Mouse (Mus musculus): ENCODE measurements at regions not wholly inside any gene's neighbourhood (a gene's known extent, or its start where the extent isn't known, plus 50 kb on each side); places are given as distances from the start of the nearest gene placed in this dataset.
A peak's percentile ranks its signal among the peaks of the same experiment; 100 is the strongest.

- H3K4me2 ChIP-seq, result no peak overlapping the region
- H3K4me3 ChIP-seq (replicated peaks), result no peak overlapping the region
- no peaks in the 10 kb centered on the region for H3K4me1 ChIP-seq
- H3K36me3 ChIP-seq, result no peaks in the 10 kb centered on the region
- H3K27me3 ChIP-seq (replicated peaks), result no peaks in the 10 kb centered on the region
- H3K9me3 ChIP-seq, result no peaks in the 10 kb centered on the region
- ATAC-seq (ENCODE audit: insufficient read depth, low FRiP score, low read depth), result no peak
- no peak overlapping the region for H3K9ac ChIP-seq
- H3K27ac ChIP-seq, result no peak overlapping the region
- 90% methylated on average over 4 of the region's 4 CpGs for WGBS
Observed at GRCm38 (mm10) chr19:21214253-21214652, 57.8 kb upstream of the Zfand5 start.

GRCm38 (mm10) chr19:21193461-21193860 is 78.6 kb upstream of the Zfand5 start:
- no peak for ATAC-seq (ENCODE audit: insufficient read depth, low FRiP score, low read depth)
- WGBS, result 64% methylated on average over 10 of the region's 10 CpGs

GRCm38 (mm10) chr19:21192576-21192975 is 79.5 kb upstream of the Zfand5 start:
- Histone ChIP-seq H3K4me2 (no peak overlapping the region), H3K4me3 (replicated peaks) (no peak overlapping the region), H3K4me1 (no peaks in the 10 kb centered on the region), H3K9ac (no peak overlapping the region), H3K9me3 (no peaks in the 10 kb centered on the region), H3K27me3 (replicated peaks) (no peaks in the 10 kb centered on the region), H3K27ac (no peak overlapping the region), H3K36me3 (no peaks in the 10 kb centered on the region)
- WGBS, result 79% methylated on average over 6 of the region's 6 CpGs
- ATAC-seq (ENCODE audit: insufficient read depth, low FRiP score, low read depth), result no peak

More at GRCm38 (mm10) chr19:21193461-21193860, 78.6 kb upstream of the Zfand5 start:
- H3K4me3 ChIP-seq (replicated peaks), result no peak overlapping the region
- H3K9me3 ChIP-seq, result no peaks in the 10 kb centered on the region
- H3K4me2 ChIP-seq, result no peak overlapping the region
- H3K27me3 ChIP-seq (replicated peaks), result no peaks in the 10 kb centered on the region
- no peaks in the 10 kb centered on the region for H3K4me1 ChIP-seq
- H3K27ac ChIP-seq, result no peak overlapping the region
- no peaks in the 10 kb centered on the region for H3K36me3 ChIP-seq
- no peak overlapping the region for H3K9ac ChIP-seq

- Histone ChIP-seq H3K9ac (no peak overlapping the region), H3K36me3 (no peaks in the 10 kb centered on the region), H3K4me3 (replicated peaks) (no peak overlapping the region), H3K27ac (no peak overlapping the region), H3K4me1 (no peaks in the 10 kb centered on the region), H3K9me3 (no peaks in the 10 kb centered on the region), H3K4me2 (no peak overlapping the region), H3K27me3 (replicated peaks) (no peaks in the 10 kb centered on the region)
- no peak for ATAC-seq (ENCODE audit: insufficient read depth, low FRiP score, low read depth)
- 65% methylated on average over 4 of the region's 4 CpGs for WGBS
Observed at GRCm38 (mm10) chr19:21189216-21189615, 82.9 kb upstream of the Zfand5 start.

- H3K9ac ChIP-seq, result no peak overlapping the region
- H3K27me3 ChIP-seq (replicated peaks), result no peaks in the 10 kb centered on the region
- H3K36me3 ChIP-seq, result no peaks in the 10 kb centered on the region
- ATAC-seq (ENCODE audit: insufficient read depth, low FRiP score, low read depth), result no peak
- no peak overlapping the region for H3K4me3 ChIP-seq (replicated peaks)
- no peaks in the 10 kb centered on the region for H3K4me1 ChIP-seq
- WGBS, result 85% methylated on average over 1 of the region's 1 CpGs
- H3K4me2 ChIP-seq, result no peak overlapping the region
- H3K9me3 ChIP-seq, result no peaks in the 10 kb centered on the region
- H3K27ac ChIP-seq, result no peak overlapping the region
Observed at GRCm38 (mm10) chr19:21186656-21187055, 85.4 kb upstream of the Zfand5 start.

- WGBS, result 72% methylated on average over 1 of the region's 1 CpGs
- H3K36me3 ChIP-seq, result no peaks in the 10 kb centered on the region
- H3K27me3 ChIP-seq (replicated peaks), result no peaks in the 10 kb centered on the region
- no peak for ATAC-seq (ENCODE audit: insufficient read depth, low FRiP score, low read depth)
- H3K4me1 ChIP-seq, result no peaks in the 10 kb centered on the region
- H3K27ac ChIP-seq, result no peak overlapping the region
- no peak overlapping the region for H3K4me3 ChIP-seq (replicated peaks)
- no peak overlapping the region for H3K9ac ChIP-seq
- no peaks in the 10 kb centered on the region for H3K9me3 ChIP-seq
- no peak overlapping the region for H3K4me2 ChIP-seq
Observed at GRCm38 (mm10) chr19:21186016-21186415, 86.1 kb upstream of the Zfand5 start.

GRCm38 (mm10) chr19:21183028-21183427 is 89.0 kb upstream of the Zfand5 start:
- Histone ChIP-seq H3K4me3 (replicated peaks) (no peak overlapping the region), H3K27ac (no peak overlapping the region), H3K4me1 (no peaks in the 10 kb centered on the region), H3K27me3 (replicated peaks) (no peaks in the 10 kb centered on the region), H3K4me2 (no peak overlapping the region), H3K36me3 (no peaks in the 10 kb centered on the region), H3K9ac (no peak overlapping the region), H3K9me3 (no peaks in the 10 kb centered on the region)
- WGBS, result 88% methylated on average over 4 of the region's 4 CpGs
- no peak for ATAC-seq (ENCODE audit: insufficient read depth, low FRiP score, low read depth)

GRCm38 (mm10) chr19:21179886-21180285 is 92.2 kb upstream of the Zfand5 start:
- no peak overlapping the region for H3K27ac ChIP-seq
- no peak overlapping the region for H3K4me3 ChIP-seq (replicated peaks)
- no peaks in the 10 kb centered on the region for H3K4me1 ChIP-seq
- 79% methylated on average over 1 of the region's 1 CpGs for WGBS
- no peaks in the 10 kb centered on the region for H3K36me3 ChIP-seq
- no peak overlapping the region for H3K9ac ChIP-seq
- H3K27me3 ChIP-seq (replicated peaks), result no peaks in the 10 kb centered on the region
- no peak overlapping the region for H3K4me2 ChIP-seq
- no peaks in the 10 kb centered on the region for H3K9me3 ChIP-seq
- no peak for ATAC-seq (ENCODE audit: insufficient read depth, low FRiP score, low read depth)

- no peak for ATAC-seq (ENCODE audit: insufficient read depth, low FRiP score, low read depth)
- Histone ChIP-seq H3K9me3 (no peaks in the 10 kb centered on the region), H3K27ac (peak overlapping the region; percentile 21; the same call in 1 of the 2 replicates), H3K27me3 (replicated peaks) (no peaks in the 10 kb centered on the region), H3K4me3 (replicated peaks) (no peak overlapping the region), H3K4me1 (no peaks in the 10 kb centered on the region; the same call in 1 of the 2 replicates), H3K4me2 (no peak overlapping the region), H3K9ac (no peak overlapping the region), H3K36me3 (no peaks in the 10 kb centered on the region)
- 51% methylated on average over 3 of the region's 3 CpGs for WGBS
Observed at GRCm38 (mm10) chr19:21175426-21175831, 96.6 kb upstream of the Zfand5 start.

- no peak for ATAC-seq (ENCODE audit: insufficient read depth, low FRiP score, low read depth)
- Histone ChIP-seq H3K9ac (no peak overlapping the region), H3K4me2 (no peak overlapping the region), H3K27ac (0 out of 2 replicates have a peak overlapping the region, but pooled peaks have one; percentile 35), H3K36me3 (no peaks in the 10 kb centered on the region), H3K9me3 (no peaks in the 10 kb centered on the region), H3K27me3 (replicated peaks) (no peaks in the 10 kb centered on the region), H3K4me3 (replicated peaks) (no peak overlapping the region), H3K4me1 (no peaks in the 10 kb centered on the region; the same call in 1 of the 2 replicates)
- WGBS, result 54% methylated on average over 5 of the region's 5 CpGs
Observed at GRCm38 (mm10) chr19:21174636-21175035, 97.4 kb upstream of the Zfand5 start.

GRCm38 (mm10) chr19:21173896-21174483 is 98.1 kb upstream of the Zfand5 start:
- Histone ChIP-seq H3K4me2 (no peak overlapping the region), H3K4me1 (no peaks in the 10 kb centered on the region; the same call in 1 of the 2 replicates), H3K27me3 (replicated peaks) (no peaks in the 10 kb centered on the region), H3K9ac (no peak overlapping the region), H3K27ac (0 out of 2 replicates have a peak overlapping the region, but pooled peaks have one; percentile 35), H3K36me3 (no peaks in the 10 kb centered on the region), H3K4me3 (replicated peaks) (no peak overlapping the region), H3K9me3 (no peaks in the 10 kb centered on the region)
- WGBS, result 27% methylated on average over 5 of the region's 5 CpGs
- ATAC-seq (ENCODE audit: insufficient read depth, low FRiP score, low read depth), result no peak

GRCm38 (mm10) chr19:21171191-21171590 is 100.9 kb upstream of the Zfand5 start:
- H3K9me3 ChIP-seq, result no peaks in the 10 kb centered on the region
- H3K9ac ChIP-seq, result no peak overlapping the region
- no peak overlapping the region for H3K4me2 ChIP-seq
- no peaks in the 10 kb centered on the region; the same call in 1 of the 2 replicates for H3K4me1 ChIP-seq
- 23% methylated on average over 2 of the region's 2 CpGs for WGBS
- no peaks in the 10 kb centered on the region for H3K27me3 ChIP-seq (replicated peaks)
- no peak overlapping the region for H3K27ac ChIP-seq
- ATAC-seq (ENCODE audit: insufficient read depth, low FRiP score, low read depth), result no peak
- no peaks in the 10 kb centered on the region for H3K36me3 ChIP-seq
- H3K4me3 ChIP-seq (replicated peaks), result no peak overlapping the region

GRCm38 (mm10) chr19:21170785-21171184 is 101.3 kb upstream of the Zfand5 start:
- no peaks in the 10 kb centered on the region for H3K9me3 ChIP-seq
- no peaks in the 10 kb centered on the region; the same call in 1 of the 2 replicates for H3K4me1 ChIP-seq
- WGBS, result 15% methylated on average over 2 of the region's 2 CpGs
- no peak overlapping the region for H3K9ac ChIP-seq
- H3K36me3 ChIP-seq, result no peaks in the 10 kb centered on the region
- H3K27ac ChIP-seq, result no peak overlapping the region
- ATAC-seq (ENCODE audit: insufficient read depth, low FRiP score, low read depth), result no peak
- no peak overlapping the region for H3K4me3 ChIP-seq (replicated peaks)
- H3K4me2 ChIP-seq, result no peak overlapping the region
- no peaks in the 10 kb centered on the region for H3K27me3 ChIP-seq (replicated peaks)

Measured in stomach, embryonic 15.5 days (tissue).